Mouse (Mus musculus) liver, embryonic 14.5 days (tissue): ENCODE measurements at regions not wholly inside any gene's neighbourhood (a gene's known extent, or its start where the extent isn't known, plus 50 kb on each side); places are given as distances from the start of the nearest gene placed in this dataset.

Experiments
- CTCF ChIP-seq: IDR thresholded peaks from 2 replicates; pipeline ENCODE4 v1.5.1; 2016; ENCODE audit warnings: antibody characterized with exemption, low read depth, control low read depth
- EP300 ChIP-seq: IDR thresholded peaks from 2 replicates; pipeline ENCODE4 v1.6.1; 2016; ENCODE audit warnings: antibody characterized with exemption, low read depth

GRCm38 (mm10) chr5:111971193-111971592 is 237.5 kb downstream of the Gm26897 start:
- TF ChIP-seq CTCF (no peak), EP300 (no peak)
